Mouse (Mus musculus): ENCODE results near the gene Gm5935.
"Not testable (repeated sequence)": the region's sequence is repeated elsewhere in the genome, so short reads cannot be mapped to it uniquely, and the experiment has no call there.

Gene Gm5935

GRCm38 (mm10) chrX:24775064-24775463 is at the start of gene Gm5935:
Gene Gm5935 (minus strand): TSS chrX:24775164.
- DNase-seq: not testable (repeated sequence)
